Mouse (Mus musculus): ENCODE measurements at regions not wholly inside any gene's neighbourhood (a gene's known extent, or its start where the extent isn't known, plus 50 kb on each side); places are given as distances from the start of the nearest gene placed in this dataset.

DNA sequence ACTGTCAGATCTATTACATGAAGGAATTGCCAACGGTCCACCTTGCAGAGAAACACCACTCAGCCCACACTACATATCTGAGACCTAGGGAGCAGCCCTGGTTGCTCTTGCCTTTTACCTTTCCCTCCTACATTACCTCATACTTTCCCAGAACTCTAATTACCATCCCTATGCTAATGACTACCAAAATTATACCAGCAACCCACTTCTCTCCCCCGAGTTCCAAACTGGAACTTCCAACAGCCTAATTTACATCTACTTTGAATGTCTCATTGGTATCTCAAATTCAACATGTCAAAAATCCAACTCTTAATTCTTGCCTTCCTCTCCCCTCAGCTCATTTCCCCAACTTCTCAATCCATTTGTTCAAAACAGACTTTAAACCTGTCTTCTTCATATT, 124.9 kb upstream of the C030005K15Rik start:
- Histone ChIP-seq H3K9me3 (replicated peaks; ENCODE audit: control insufficient read depth, low read length) (no peaks in the 10 kb centered on the region), H3K9ac (replicated peaks; ENCODE audit: low read depth, low read length) (no peak overlapping the region), H3K4me3 (ENCODE audit: low read depth, low read length) (no peak overlapping the region), H3K27me3 (ENCODE audit: control insufficient read depth, insufficient read depth, low read length) (no peaks in the 10 kb centered on the region), H3K36me3 (replicated peaks; ENCODE audit: control insufficient read depth, insufficient read depth, low read length) (no peaks in the 10 kb centered on the region), H3K4me2 (ENCODE audit: low read depth, low read length) (no peak overlapping the region), H3K4me1 (ENCODE audit: control insufficient read depth, insufficient read depth) (no peaks in the 10 kb centered on the region), H3K27ac (ENCODE audit: low read depth) (no peak overlapping the region)
- WGBS: 76% methylated on average over 2 of the region's 2 CpGs
- ATAC-seq (ENCODE audit: insufficient read depth, low read depth) (no peak), DNase-seq (ENCODE audit: low spot score) (no peak)
- TF ChIP-seq CTCF (IDR thresholded peaks at IDR 0.05; ENCODE audit: low read depth) (no peak), EP300 (IDR thresholded peaks at IDR 0.05; ENCODE audit: low read depth) (no peak)

DNA sequence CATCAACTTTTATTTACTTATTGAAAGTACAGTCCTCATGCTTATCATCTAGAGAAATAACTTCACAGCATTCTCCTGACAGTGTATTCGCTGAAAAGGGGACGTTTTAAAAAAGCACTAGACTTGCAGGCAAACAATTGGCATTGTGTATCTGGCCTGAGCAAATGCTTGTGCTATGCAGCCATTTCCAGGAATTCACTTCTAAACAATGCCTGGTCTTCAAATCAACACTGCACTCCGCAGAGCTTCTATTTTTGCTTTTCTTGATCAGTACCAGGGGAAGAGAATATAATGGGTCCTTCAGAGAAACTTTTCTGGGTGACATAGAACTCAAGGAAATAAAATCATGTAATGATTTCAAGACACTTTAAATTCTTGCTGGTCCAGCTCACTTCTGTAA, 150.5 kb upstream of the C030005K15Rik start:
- no peaks in the 10 kb centered on the region for H3K36me3 ChIP-seq (replicated peaks; ENCODE audit: control insufficient read depth, insufficient read depth, low read length)
- H3K4me1 ChIP-seq (ENCODE audit: control insufficient read depth, insufficient read depth): no peaks in the 10 kb centered on the region
- H3K4me3 ChIP-seq (ENCODE audit: low read depth, low read length): no peak overlapping the region
- H3K27me3 ChIP-seq (ENCODE audit: control insufficient read depth, insufficient read depth, low read length): no peaks in the 10 kb centered on the region
- DNase-seq (ENCODE audit: low spot score): no peak
- TF ChIP-seq CTCF (IDR thresholded peaks at IDR 0.05; ENCODE audit: low read depth): no peak
- no peak for TF ChIP-seq EP300 (IDR thresholded peaks at IDR 0.05; ENCODE audit: low read depth)
- no peak overlapping the region for H3K4me2 ChIP-seq (ENCODE audit: low read depth, low read length)
- ATAC-seq (ENCODE audit: insufficient read depth, low read depth): peak; percentile 76
- H3K27ac ChIP-seq (ENCODE audit: low read depth): no peak overlapping the region
- H3K9me3 ChIP-seq (replicated peaks; ENCODE audit: control insufficient read depth, low read length): no peaks in the 10 kb centered on the region
- no peak overlapping the region for H3K9ac ChIP-seq (replicated peaks; ENCODE audit: low read depth, low read length)
- WGBS: 29% methylated on average over 3 of the region's 3 CpGs

DNA sequence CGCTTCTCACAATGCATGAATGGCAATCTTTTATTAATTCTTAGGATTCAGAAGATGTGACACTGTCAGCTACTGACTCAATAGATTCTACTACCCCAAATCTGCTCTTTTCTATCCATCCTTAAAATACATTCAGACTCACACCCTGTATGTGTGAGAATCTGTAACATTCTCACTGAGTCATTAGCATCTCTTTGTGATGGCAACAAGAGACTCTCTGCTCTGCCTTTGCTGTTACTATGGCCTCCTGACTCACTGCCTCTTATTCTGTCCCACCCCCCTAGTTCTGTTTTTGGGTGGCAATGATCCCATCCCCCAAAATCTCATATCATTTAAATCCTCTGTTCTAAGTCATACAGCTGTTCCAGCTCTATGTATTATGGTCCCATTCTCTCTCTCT, 159.5 kb upstream of the C030005K15Rik start:
- Histone ChIP-seq H3K27me3 (ENCODE audit: control insufficient read depth, insufficient read depth, low read length) (no peaks in the 10 kb centered on the region), H3K27ac (ENCODE audit: low read depth) (no peak overlapping the region), H3K9me3 (replicated peaks; ENCODE audit: control insufficient read depth, low read length) (no peaks in the 10 kb centered on the region), H3K9ac (replicated peaks; ENCODE audit: low read depth, low read length) (no peak overlapping the region), H3K4me2 (ENCODE audit: low read depth, low read length) (no peak overlapping the region), H3K4me1 (ENCODE audit: control insufficient read depth, insufficient read depth) (no peaks in the 10 kb centered on the region), H3K4me3 (ENCODE audit: low read depth, low read length) (no peak overlapping the region), H3K36me3 (replicated peaks; ENCODE audit: control insufficient read depth, insufficient read depth, low read length) (no peaks in the 10 kb centered on the region)
- DNase-seq (ENCODE audit: low spot score) (no peak), ATAC-seq (ENCODE audit: insufficient read depth, low read depth) (no peak)
- TF ChIP-seq CTCF (IDR thresholded peaks at IDR 0.05; ENCODE audit: low read depth) (no peak), EP300 (IDR thresholded peaks at IDR 0.05; ENCODE audit: low read depth) (no peak)
- WGBS: 85% methylated on average over 1 of the region's 1 CpGs

DNA sequence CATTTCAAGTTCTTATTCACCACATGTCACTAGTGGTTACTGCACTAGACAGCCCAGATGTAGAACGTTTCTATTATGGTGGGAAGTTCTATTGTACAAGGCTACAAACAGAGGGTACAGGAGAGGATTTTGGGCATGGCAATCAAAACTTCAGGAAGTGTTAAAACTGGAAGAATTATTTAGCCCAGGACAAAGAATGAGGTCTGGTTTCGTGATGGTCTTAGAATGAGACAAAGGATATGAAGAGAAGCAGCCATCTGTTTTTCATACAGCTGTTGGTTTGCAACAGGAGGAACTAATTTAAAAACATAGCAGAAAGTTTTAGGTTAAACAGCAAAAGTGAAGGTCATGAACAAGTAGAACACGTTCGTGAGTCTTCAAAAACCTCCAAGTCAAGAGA, 179.2 kb upstream of the C030005K15Rik start:
- Histone ChIP-seq H3K27ac (ENCODE audit: low read depth) (no peak overlapping the region), H3K4me2 (ENCODE audit: low read depth, low read length) (no peak overlapping the region), H3K9ac (replicated peaks; ENCODE audit: low read depth, low read length) (no peak overlapping the region), H3K27me3 (ENCODE audit: control insufficient read depth, insufficient read depth, low read length) (no peaks in the 10 kb centered on the region), H3K9me3 (replicated peaks; ENCODE audit: control insufficient read depth, low read length) (no peaks in the 10 kb centered on the region), H3K4me1 (ENCODE audit: control insufficient read depth, insufficient read depth) (no peaks in the 10 kb centered on the region), H3K4me3 (ENCODE audit: low read depth, low read length) (no peak overlapping the region), H3K36me3 (replicated peaks; ENCODE audit: control insufficient read depth, insufficient read depth, low read length) (no peaks in the 10 kb centered on the region)
- DNase-seq (ENCODE audit: low spot score): no peak
- 64% methylated on average over 4 of the region's 4 CpGs for WGBS
- no peak for TF ChIP-seq EP300 (IDR thresholded peaks at IDR 0.05; ENCODE audit: low read depth)
- TF ChIP-seq CTCF (IDR thresholded peaks at IDR 0.05; ENCODE audit: low read depth): no peak
- ATAC-seq (ENCODE audit: insufficient read depth, low read depth): no peak

DNA sequence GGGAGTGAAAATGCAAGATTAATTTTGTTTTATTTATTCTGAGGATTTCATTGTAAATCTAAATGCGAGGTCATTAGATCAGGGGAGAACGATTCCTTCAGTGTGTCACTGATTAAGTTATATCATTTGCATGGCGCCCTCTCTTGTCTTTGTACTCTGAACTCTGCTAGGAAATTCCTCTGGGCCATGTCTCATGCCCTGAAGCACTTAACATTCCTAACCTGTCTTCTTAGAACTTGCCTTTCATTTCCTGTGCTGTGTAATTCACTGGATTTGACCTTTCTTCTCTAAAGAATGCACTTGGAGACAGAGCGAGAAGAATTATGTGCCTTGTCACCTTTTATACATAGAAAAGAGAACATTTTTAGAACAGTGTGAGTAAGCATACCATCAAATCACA, 199.0 kb upstream of the C030005K15Rik start:
- H3K9ac ChIP-seq (replicated peaks; ENCODE audit: low read depth, low read length): no peak overlapping the region

DNA sequence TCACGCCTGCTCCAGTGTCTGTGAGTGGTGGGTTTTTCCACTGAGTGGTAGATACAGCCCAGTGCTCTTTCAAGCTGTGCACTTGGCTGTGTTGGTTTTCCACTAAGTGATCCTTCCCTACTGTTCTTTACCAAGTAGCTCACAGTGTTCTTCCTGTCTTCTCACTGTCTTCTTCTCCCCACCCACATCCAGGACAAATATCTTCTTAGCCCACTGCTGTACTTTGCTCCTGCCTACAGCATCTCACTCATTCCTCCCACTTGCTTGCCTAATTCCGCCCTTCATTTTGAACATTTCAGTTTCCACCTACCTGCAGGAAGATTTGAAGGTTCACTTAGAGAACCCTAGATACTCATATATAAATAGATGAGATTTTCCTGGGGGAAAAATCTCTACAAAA, 213.8 kb upstream of the C030005K15Rik start:
- Histone ChIP-seq H3K4me2 (ENCODE audit: low read depth, low read length) (no peak overlapping the region), H3K4me3 (ENCODE audit: low read depth, low read length) (no peak overlapping the region), H3K9me3 (replicated peaks; ENCODE audit: control insufficient read depth, low read length) (no peaks in the 10 kb centered on the region), H3K4me1 (ENCODE audit: control insufficient read depth, insufficient read depth) (no peaks in the 10 kb centered on the region), H3K36me3 (replicated peaks; ENCODE audit: control insufficient read depth, insufficient read depth, low read length) (no peaks in the 10 kb centered on the region), H3K27me3 (ENCODE audit: control insufficient read depth, insufficient read depth, low read length) (no peaks in the 10 kb centered on the region), H3K9ac (replicated peaks; ENCODE audit: low read depth, low read length) (no peak overlapping the region), H3K27ac (ENCODE audit: low read depth) (no peak overlapping the region)
- TF ChIP-seq EP300 (IDR thresholded peaks at IDR 0.05; ENCODE audit: low read depth): no peak
- TF ChIP-seq CTCF (IDR thresholded peaks at IDR 0.05; ENCODE audit: low read depth): no peak
- DNase-seq (ENCODE audit: low spot score) (no peak), ATAC-seq (ENCODE audit: insufficient read depth, low read depth) (no peak)
- WGBS: 65% methylated on average over 2 of the region's 2 CpGs

More for the DNA sequence above, 199.0 kb upstream of the C030005K15Rik start:
- H3K27ac ChIP-seq (ENCODE audit: low read depth): no peak overlapping the region
- DNase-seq (ENCODE audit: low spot score) (no peak), ATAC-seq (ENCODE audit: insufficient read depth, low read depth) (no peak)
- H3K4me2 ChIP-seq (ENCODE audit: low read depth, low read length): no peak overlapping the region
- no peaks in the 10 kb centered on the region for H3K9me3 ChIP-seq (replicated peaks; ENCODE audit: control insufficient read depth, low read length)
- WGBS: 45% methylated on average over 4 of the region's 4 CpGs
- no peaks in the 10 kb centered on the region for H3K36me3 ChIP-seq (replicated peaks; ENCODE audit: control insufficient read depth, insufficient read depth, low read length)
- no peaks in the 10 kb centered on the region for H3K27me3 ChIP-seq (ENCODE audit: control insufficient read depth, insufficient read depth, low read length)
- no peak overlapping the region for H3K4me3 ChIP-seq (ENCODE audit: low read depth, low read length)
- no peaks in the 10 kb centered on the region for H3K4me1 ChIP-seq (ENCODE audit: control insufficient read depth, insufficient read depth)
- no peak for TF ChIP-seq CTCF (IDR thresholded peaks at IDR 0.05; ENCODE audit: low read depth)
- no peak for TF ChIP-seq EP300 (IDR thresholded peaks at IDR 0.05; ENCODE audit: low read depth)

Data from heart, postnatal 0 days (tissue).